Mouse (Mus musculus) heart, adult 2 months (tissue): ENCODE results near the gene Esd. TPM values are rescaled to one million over a fixed set of nuclear protein-coding genes. Genes with fewer than 3 reads are reported as not detected.

ENCODE experiments used
- DNase-seq, 2 experiments: peaks; one replicate each; pipeline ENCODE4 v3.0.0; 2021
- H3K27ac ChIP-seq: fragments of 200-600 bp; 2 replicates; pipeline ENCODE4 v1.8.1; 2022
- H3K27me3 ChIP-seq: fragments of 200-500 bp; 2 replicates; pipeline ENCODE4 v1.6.1; 2012; ENCODE audit warnings: mild to moderate bottlenecking, low read length, inconsistent platforms, mixed read lengths; ENCODE audit not compliant: control insufficient read depth, insufficient read depth
- H3K36me3 ChIP-seq: fragments of 200-500 bp; 2 replicates; pipeline ENCODE4 v1.6.1; 2012; ENCODE audit warnings: low read length, inconsistent platforms; ENCODE audit not compliant: control insufficient read depth, insufficient read depth
- H3K4me1 ChIP-seq: fragments of 200-500 bp; 2 replicates; pipeline ENCODE4 v1.6.1; 2011; ENCODE audit warnings: low read length; ENCODE audit not compliant: control insufficient read depth, insufficient read depth
- H3K4me3 ChIP-seq: fragments of 200-600 bp; 2 replicates; pipeline ENCODE4 v1.8.1; 2022
- H3K79me2 ChIP-seq: fragments of 200-500 bp; replicated peaks from 2 replicates; pipeline ENCODE4 v1.6.1; 2012; ENCODE audit warnings: mild to moderate bottlenecking, inconsistent platforms, low read length, moderate library complexity, mixed read lengths; ENCODE audit not compliant: control insufficient read depth, insufficient read depth
- H3K9ac ChIP-seq: fragments of 200-500 bp; 2 replicates; pipeline ENCODE4 v1.6.1; 2012; ENCODE audit warnings: low read depth, mild to moderate bottlenecking, control low read depth, inconsistent platforms, low read length, mixed read lengths
- CTCF ChIP-seq: fragments of 200-600 bp; IDR thresholded peaks from 2 replicates; pipeline ENCODE4 v1.8.1; 2022; ENCODE audit warnings: antibody characterized with exemption, mild to moderate bottlenecking, moderate library complexity
- EP300 ChIP-seq: fragments of 200-500 bp; IDR thresholded peaks from 2 replicates; pipeline ENCODE4 v1.6.1; 2011; ENCODE audit warnings: low read depth, low read length, control low read depth; ENCODE audit not compliant: insufficient read depth
- POLR2A ChIP-seq: fragments of 200-500 bp; IDR thresholded peaks from 2 replicates; pipeline ENCODE4 v1.6.1; 2011; ENCODE audit warnings: mild to moderate bottlenecking, low read depth, low read length, control low read depth; ENCODE audit not compliant: insufficient read depth
- WGBS: fragments of 180-500 bp; shearing (Covaris S2); methylation state at CpG from one replicate; pipeline ENCODE4 v1.1.7; 2018; 5-methylcytosine and 5-hydroxymethylcytosine counted together
- intact Hi-C: fragments of 180-260 bp; cut with DNase I; formaldehyde crosslinking; loops from one replicate; pipeline ENCODE4 v1.15.1; 2025
- polyA plus RNA-seq: library from polyadenylated mRNA; depleted of rRNA; stranded (reverse); fragments of >200 nt; gene quantifications from 2 replicates; pipeline ENCODE4 v1.2.3, GENCODE M21; 2012
- total RNA-seq, 2 experiments: library from RNA; stranded (reverse); gene quantifications; 2 replicates each; pipeline ENCODE4 v1.2.3; 2021

The Esd gene
- total and polyA plus RNA-seq, 3 experiments = 56.8 to 123 (median 113) TPM

DNA sequence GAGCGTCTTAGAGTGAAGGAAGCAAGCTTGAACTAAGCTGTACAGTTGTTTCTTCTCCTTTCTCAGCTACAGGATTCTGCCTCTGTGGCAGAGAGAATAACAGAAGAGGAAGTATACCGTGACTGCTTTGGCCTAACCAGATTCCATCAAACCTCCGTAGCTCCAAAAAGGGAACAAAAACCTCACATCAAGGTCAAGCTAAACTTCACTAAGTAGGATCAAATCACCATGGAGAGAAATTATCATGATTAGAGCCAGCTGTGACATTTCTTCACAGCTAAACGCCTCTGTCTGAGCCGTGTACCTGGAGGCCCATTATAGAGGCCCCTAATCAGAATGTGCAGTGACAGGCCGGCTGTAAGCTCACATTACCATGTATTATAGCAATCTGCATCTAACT is 28.2 kb upstream of the Esd start:
- no peak for DNase-seq
- 51% methylated on average over 6 of the region's 6 CpGs for WGBS
- Histone ChIP-seq H3K79me2 (no peaks in the 10 kb centered on the region), H3K27me3 (no peaks in the 10 kb centered on the region), H3K9ac (no peak overlapping the region), H3K27ac (no peak overlapping the region), H3K36me3 (no peaks in the 10 kb centered on the region), H3K4me1 (peaks cover 2% of the 10 kb centered on the region), H3K4me3 (no peak overlapping the region)
- TF ChIP-seq CTCF (no peak), EP300 (no peak)
- intact Hi-C loops = no loop called here

DNA sequence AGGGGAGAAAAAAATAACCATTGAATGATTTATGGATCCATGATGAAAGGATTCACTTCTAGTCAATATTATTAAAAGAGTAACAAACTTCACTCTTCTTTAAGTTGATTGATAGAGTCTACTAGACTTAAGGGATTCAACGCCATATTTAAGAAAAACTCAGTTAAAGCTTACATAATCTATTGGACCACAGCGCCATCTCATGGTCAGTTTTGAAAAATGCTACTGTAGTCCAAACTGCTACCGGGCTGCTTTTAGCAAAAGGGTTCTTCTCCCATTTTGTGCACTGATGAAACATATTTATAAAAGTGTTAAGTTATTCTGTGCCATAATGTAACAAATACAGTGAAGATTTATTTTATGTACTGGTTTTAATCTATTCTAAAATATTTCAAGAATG is 23.0 kb upstream of the Esd start:
- H3K79me2 ChIP-seq = no peaks in the 10 kb centered on the region
- TF ChIP-seq CTCF (peak; percentile 83), POLR2A (no peak)
- no peaks in the 10 kb centered on the region for H3K27me3 ChIP-seq
- intact Hi-C loops = loop anchor here (2.0 to 5.0 kb wide), 4 partner anchors 66 to 1007 kb away; no protein-coding TSS in a partner anchor
- no peak for DNase-seq
- no peaks in the 10 kb centered on the region for H3K36me3 ChIP-seq
- WGBS = 12% methylated on average over 3 of the region's 3 CpGs
- H3K27ac ChIP-seq = no peak overlapping the region
- no peak overlapping the region for H3K4me3 ChIP-seq
- no peak overlapping the region for H3K9ac ChIP-seq
- no peaks in the 10 kb centered on the region for H3K4me1 ChIP-seq

DNA sequence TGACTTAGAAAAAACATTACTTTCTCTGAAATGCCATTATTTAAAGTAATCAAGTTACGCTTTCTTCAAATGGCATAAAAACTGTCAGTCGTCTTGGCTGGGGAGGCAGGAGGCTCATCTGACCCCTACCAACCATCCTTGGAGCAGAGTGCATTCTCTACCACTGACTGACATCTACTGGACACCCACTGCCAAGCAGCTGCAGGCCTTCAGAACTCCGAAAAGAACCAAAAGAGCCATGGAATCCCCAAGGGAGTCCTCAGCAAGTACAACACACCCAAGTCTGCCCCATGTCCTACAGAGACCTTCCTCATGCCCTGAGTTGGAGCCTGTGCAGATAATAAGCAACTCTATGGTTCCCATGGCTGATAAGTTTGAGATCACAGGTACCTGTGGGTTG is 8.6 kb upstream of the Esd start:
- Histone ChIP-seq H3K9ac (no peak overlapping the region), H3K79me2 (no peaks in the 10 kb centered on the region), H3K36me3 (no peaks in the 10 kb centered on the region), H3K27ac (no peak overlapping the region), H3K27me3 (no peaks in the 10 kb centered on the region), H3K4me1 (no peaks in the 10 kb centered on the region), H3K4me3 (no peak overlapping the region)
- DNase-seq = no peak
- TF ChIP-seq CTCF = peak; percentile 32
- no peak for TF ChIP-seq POLR2A
- TF ChIP-seq EP300 = no peak
- 60% methylated on average over 3 of the region's 3 CpGs for WGBS
- intact Hi-C loops = no loop called here

DNA sequence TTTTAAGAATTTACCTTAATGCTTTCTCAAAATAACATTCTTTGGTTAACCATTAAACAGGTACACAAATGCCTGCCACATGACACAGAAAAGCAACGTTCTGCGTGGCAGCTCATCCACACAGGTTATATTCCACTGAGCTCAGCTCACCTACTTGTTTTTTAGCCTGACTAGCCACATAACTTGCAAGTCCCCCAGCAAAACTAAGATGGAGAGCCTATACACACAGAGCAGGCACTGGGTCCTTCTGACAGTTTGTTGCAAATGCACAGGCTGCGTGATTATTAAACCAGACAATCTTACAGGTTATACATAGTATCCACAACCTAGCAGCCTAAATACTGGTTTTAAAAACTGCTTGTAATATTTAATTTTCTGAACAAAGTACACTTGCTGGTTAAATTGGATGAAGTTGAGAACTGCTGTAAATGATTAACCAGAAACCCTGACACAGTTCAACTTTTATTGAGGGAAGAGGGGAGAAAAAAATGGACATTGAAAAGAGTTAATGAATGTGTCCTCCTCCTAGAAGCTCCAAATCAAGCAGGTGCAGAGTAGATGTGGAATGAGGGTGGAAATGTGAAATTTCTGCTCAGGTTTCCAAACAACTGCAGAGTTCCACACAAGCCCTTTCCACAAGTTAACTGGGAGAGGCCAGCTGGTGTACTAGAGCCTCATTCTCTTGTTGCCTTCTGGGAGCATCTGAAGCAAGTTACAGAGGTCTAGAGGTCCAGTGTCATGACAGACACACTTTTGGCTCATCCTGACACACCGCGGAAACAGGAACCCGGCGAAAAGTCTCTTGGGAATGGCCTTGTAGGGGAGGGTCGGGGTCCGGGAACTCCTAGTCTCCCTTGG is 647 bp upstream of the Esd start:
- 31% methylated on average over 9 of the region's 9 CpGs for WGBS
- Histone ChIP-seq H3K9ac (peak overlapping the region; percentile 29; the same call in 1 of the 2 replicates), H3K4me1 (peaks cover 2% of the 10 kb centered on the region), H3K79me2 (peaks cover 2% of the 10 kb centered on the region; the same call in 1 of the 2 replicates), H3K36me3 (peaks cover 8% of the 10 kb centered on the region; the same call in 1 of the 2 replicates), H3K27ac (peak overlapping the region; percentile 43), H3K4me3 (peak overlapping the region; percentile 94), H3K27me3 (no peaks in the 10 kb centered on the region)
- intact Hi-C loops = no loop called here
- no peak for TF ChIP-seq EP300
- no peak for TF ChIP-seq CTCF
- no peak for TF ChIP-seq POLR2A
- no peak for DNase-seq

DNA sequence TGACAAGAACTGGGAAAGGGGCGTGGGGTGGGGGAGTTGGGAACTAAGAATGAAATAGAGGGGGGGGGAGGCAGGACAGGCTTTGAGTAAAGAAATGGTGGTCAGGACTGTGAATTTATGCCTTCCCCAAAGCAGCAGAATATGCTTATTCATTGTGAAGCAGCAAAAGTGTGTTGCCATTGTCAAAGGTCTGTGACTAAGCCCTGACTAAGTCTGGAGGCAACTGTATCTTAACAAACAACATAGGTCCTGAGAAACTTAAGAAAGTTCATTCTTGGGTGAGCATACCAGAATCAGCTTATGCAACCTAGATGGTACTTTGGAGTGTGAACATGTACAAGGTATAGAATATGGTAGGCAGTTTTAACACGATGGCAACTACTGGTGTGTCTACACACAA is 1.3 kb downstream of the Esd start:
- Histone ChIP-seq H3K27me3 (no peaks in the 10 kb centered on the region), H3K36me3 (peaks cover 8% of the 10 kb centered on the region; the same call in 1 of the 2 replicates), H3K27ac (no peak overlapping the region), H3K4me3 (no peak overlapping the region), H3K79me2 (peaks cover 2% of the 10 kb centered on the region; the same call in 1 of the 2 replicates), H3K4me1 (peaks cover 2% of the 10 kb centered on the region), H3K9ac (no peak overlapping the region)
- TF ChIP-seq POLR2A = no peak
- no peak for TF ChIP-seq CTCF
- no peak for TF ChIP-seq EP300
- intact Hi-C loops = no loop called here
- DNase-seq = no peak
- WGBS = 79% methylated on average over 2 of the region's 2 CpGs

DNA sequence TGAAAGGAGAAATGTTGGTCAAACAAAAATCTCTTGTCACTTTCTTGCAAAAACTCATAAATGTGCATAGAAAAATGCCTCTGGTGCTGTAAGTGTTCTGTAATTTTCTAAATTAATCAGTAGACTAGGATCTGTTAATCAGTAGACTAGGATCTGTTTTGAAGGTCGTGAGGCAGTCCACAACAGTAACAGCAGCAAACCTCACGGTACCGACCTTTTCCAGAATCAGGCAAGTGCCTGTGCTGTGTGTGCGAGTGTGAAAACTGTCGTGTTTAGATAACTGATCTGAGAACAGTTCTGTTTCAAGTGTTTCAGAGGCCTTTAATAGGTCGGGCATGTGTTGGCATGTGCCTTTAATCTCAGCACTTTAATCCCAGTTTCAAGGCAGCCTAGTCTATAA is 3.4 kb downstream of the Esd start:
- 70% methylated on average over 6 of the region's 6 CpGs for WGBS
- no peak overlapping the region for H3K27ac ChIP-seq
- TF ChIP-seq CTCF (no peak), POLR2A (no peak), EP300 (no peak)
- intact Hi-C loops = no loop called here
- H3K4me1 ChIP-seq = peaks cover 2% of the 10 kb centered on the region
- no peak overlapping the region for H3K9ac ChIP-seq
- no peak for DNase-seq
- peaks cover 2% of the 10 kb centered on the region; the same call in 1 of the 2 replicates for H3K79me2 ChIP-seq
- H3K27me3 ChIP-seq = no peaks in the 10 kb centered on the region
- H3K36me3 ChIP-seq = peaks cover 9% of the 10 kb centered on the region; the same call in 1 of the 2 replicates
- H3K4me3 ChIP-seq = no peak overlapping the region
